Mouse (Mus musculus): ENCODE measurements at regions not wholly inside any gene's neighbourhood (a gene's known extent, or its start where the extent isn't known, plus 50 kb on each side); places are given as distances from the start of the nearest gene placed in this dataset.

- H3K27ac ChIP-seq (ENCODE audit: insufficient read depth, low read depth, low read length, poor library complexity, severe bottlenecking) = no peak overlapping the region
- no peaks in the 10 kb centered on the region for H3K9me3 ChIP-seq (ENCODE audit: control insufficient read depth, insufficient read depth, low read depth, low read length)
- DNase-seq (ENCODE audit: low read depth, low spot score) = no peak
- H3K4me1 ChIP-seq (ENCODE audit: control insufficient read depth in 2 of 2, insufficient read depth in 2 of 2, low read length in 2 of 2, poor library complexity in 1 of 2) = no peaks in the 10 kb centered on the region
- H3K4me3 ChIP-seq (ENCODE audit: insufficient read depth in 1 of 2, low read depth in 1 of 2, low read length in 2 of 2, poor library complexity in 1 of 2, severe bottlenecking in 1 of 2) = no peak overlapping the region
- in situ Hi-C loops (cut with MboI; ENCODE audit: low sequenced_read_pairs in 2 of 2, unreplicated experiment in 2 of 2) = no loop called here
- H3K36me3 ChIP-seq (ENCODE audit: control insufficient read depth, insufficient read depth, low read length, poor library complexity, severe bottlenecking) = no peaks in the 10 kb centered on the region
- TF ChIP-seq ZC3H11A (IDR thresholded peaks at IDR 0.05; ENCODE audit: borderline replicate concordance, low read depth, low read length) (no peak), CHD2 (IDR thresholded peaks at IDR 0.05; ENCODE audit: low read depth, low read length) (no peak), ZNF384 (IDR thresholded peaks at IDR 0.05; ENCODE audit: low read depth, low read length) (no peak), MAFK (IDR thresholded peaks at IDR 0.05; ENCODE audit: insufficient read depth, low read depth, low read length) (no peak), HCFC1 (IDR thresholded peaks at IDR 0.05; ENCODE audit: borderline replicate concordance, insufficient read depth, low read length) (no peak)
- H3K9ac ChIP-seq (ENCODE audit: insufficient read depth, low read depth, low read length, poor library complexity, severe bottlenecking) = no peak overlapping the region
These were observed 400.9 kb downstream of the Ptprc start for GRCm38 (mm10) chr1:137774586-137774985.

GRCm38 (mm10) chr1:137760797-137761196 is 414.7 kb downstream of the Ptprc start:
- DNase-seq (ENCODE audit: low read depth, low spot score) = no peak
- Histone ChIP-seq H3K36me3 (ENCODE audit: control insufficient read depth, insufficient read depth, low read length, poor library complexity, severe bottlenecking) (no peaks in the 10 kb centered on the region), H3K9ac (ENCODE audit: insufficient read depth, low read depth, low read length, poor library complexity, severe bottlenecking) (no peak overlapping the region), H3K9me3 (ENCODE audit: control insufficient read depth, insufficient read depth, low read depth, low read length) (no peaks in the 10 kb centered on the region), H3K27ac (ENCODE audit: insufficient read depth, low read depth, low read length, poor library complexity, severe bottlenecking) (no peak overlapping the region), H3K4me1 (ENCODE audit: control insufficient read depth in 2 of 2, insufficient read depth in 2 of 2, low read length in 2 of 2, poor library complexity in 1 of 2) (no peaks in the 10 kb centered on the region), H3K4me3 (ENCODE audit: insufficient read depth in 1 of 2, low read depth in 1 of 2, low read length in 2 of 2, poor library complexity in 1 of 2, severe bottlenecking in 1 of 2) (no peak overlapping the region)
- in situ Hi-C loops (cut with MboI; ENCODE audit: low sequenced_read_pairs in 2 of 2, unreplicated experiment in 2 of 2) = no loop called here
- no peak for TF ChIP-seq MAFK (IDR thresholded peaks at IDR 0.05; ENCODE audit: insufficient read depth, low read depth, low read length)

DNA sequence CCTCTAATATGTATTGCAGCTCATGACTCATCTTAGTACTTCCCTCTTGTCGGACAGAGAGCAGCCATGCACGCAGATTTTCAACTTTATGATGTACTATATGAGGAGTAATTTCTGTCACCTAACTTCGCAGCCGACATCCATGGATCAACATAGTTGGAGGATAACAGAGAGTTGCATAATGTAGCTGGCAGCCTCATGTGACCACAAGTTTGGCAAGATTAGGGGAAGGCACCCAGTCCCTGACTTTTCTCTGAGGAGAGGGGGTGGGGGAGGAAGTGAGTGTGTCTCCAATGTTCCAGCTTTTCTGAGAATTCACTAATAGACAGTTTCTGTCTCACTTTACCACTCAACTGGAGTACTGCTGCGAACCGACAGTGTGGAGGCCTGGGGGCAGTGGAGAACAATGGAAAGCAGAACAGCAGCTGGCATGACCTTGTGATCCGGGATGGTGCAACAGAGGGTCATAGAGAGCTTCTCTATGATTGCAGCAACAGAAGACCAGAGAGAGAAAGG is 424.0 kb downstream of the Ptprc start:
- Histone ChIP-seq H3K4me1 (ENCODE audit: control insufficient read depth in 2 of 2, insufficient read depth in 2 of 2, low read length in 2 of 2, poor library complexity in 1 of 2) (no peaks in the 10 kb centered on the region), H3K36me3 (ENCODE audit: control insufficient read depth, insufficient read depth, low read length, poor library complexity, severe bottlenecking) (no peaks in the 10 kb centered on the region), H3K4me3 (ENCODE audit: insufficient read depth in 1 of 2, low read depth in 1 of 2, low read length in 2 of 2, poor library complexity in 1 of 2, severe bottlenecking in 1 of 2) (no peak overlapping the region), H3K27ac (ENCODE audit: insufficient read depth, low read depth, low read length, poor library complexity, severe bottlenecking) (no peak overlapping the region), H3K9ac (ENCODE audit: insufficient read depth, low read depth, low read length, poor library complexity, severe bottlenecking) (no peak overlapping the region), H3K9me3 (ENCODE audit: control insufficient read depth, insufficient read depth, low read depth, low read length) (no peaks in the 10 kb centered on the region)
- in situ Hi-C loops (cut with MboI; ENCODE audit: low sequenced_read_pairs in 2 of 2, unreplicated experiment in 2 of 2) = no loop called here
- no peak for DNase-seq (ENCODE audit: low read depth, low spot score)
- TF ChIP-seq ZNF384 (IDR thresholded peaks at IDR 0.05; ENCODE audit: low read depth, low read length) (no peak), CHD2 (IDR thresholded peaks at IDR 0.05; ENCODE audit: low read depth, low read length) (no peak), ZC3H11A (IDR thresholded peaks at IDR 0.05; ENCODE audit: borderline replicate concordance, low read depth, low read length) (no peak), MAFK (IDR thresholded peaks at IDR 0.05; ENCODE audit: insufficient read depth, low read depth, low read length) (no peak), HCFC1 (IDR thresholded peaks at IDR 0.05; ENCODE audit: borderline replicate concordance, insufficient read depth, low read length) (no peak)

DNA sequence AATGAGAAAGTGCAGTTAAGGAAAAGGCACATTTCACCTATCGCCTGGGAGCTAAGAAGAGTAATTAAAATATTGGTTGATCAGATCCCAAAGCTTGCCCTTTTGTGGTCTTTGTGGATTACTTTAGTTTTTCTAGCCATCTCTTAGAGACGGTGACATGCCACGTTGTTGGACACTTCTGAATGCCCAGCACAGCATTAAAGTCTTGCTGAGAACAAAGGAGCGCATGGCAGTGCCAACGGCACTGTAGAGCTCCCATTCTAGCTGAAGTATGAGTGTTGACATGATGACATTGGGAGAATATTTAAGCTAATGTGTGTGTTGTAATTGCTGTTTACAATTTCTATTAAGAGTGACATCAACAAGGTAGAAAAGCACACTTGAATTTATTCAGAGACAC is 424.6 kb downstream of the Ptprc start:
- H3K4me1 ChIP-seq (ENCODE audit: control insufficient read depth in 2 of 2, insufficient read depth in 2 of 2, low read length in 2 of 2, poor library complexity in 1 of 2) = no peaks in the 10 kb centered on the region
- DNase-seq (ENCODE audit: low read depth, low spot score) = no peak
- in situ Hi-C loops (cut with MboI; ENCODE audit: low sequenced_read_pairs in 2 of 2, unreplicated experiment in 2 of 2) = no loop called here
- H3K9ac ChIP-seq (ENCODE audit: insufficient read depth, low read depth, low read length, poor library complexity, severe bottlenecking) = no peak overlapping the region
- H3K9me3 ChIP-seq (ENCODE audit: control insufficient read depth, insufficient read depth, low read depth, low read length) = no peaks in the 10 kb centered on the region
- H3K36me3 ChIP-seq (ENCODE audit: control insufficient read depth, insufficient read depth, low read length, poor library complexity, severe bottlenecking) = no peaks in the 10 kb centered on the region
- H3K4me3 ChIP-seq (ENCODE audit: insufficient read depth in 1 of 2, low read depth in 1 of 2, low read length in 2 of 2, poor library complexity in 1 of 2, severe bottlenecking in 1 of 2) = no peak overlapping the region
- H3K27ac ChIP-seq (ENCODE audit: insufficient read depth, low read depth, low read length, poor library complexity, severe bottlenecking) = no peak overlapping the region
- TF ChIP-seq HCFC1 (IDR thresholded peaks at IDR 0.05; ENCODE audit: borderline replicate concordance, insufficient read depth, low read length) (no peak), CHD2 (IDR thresholded peaks at IDR 0.05; ENCODE audit: low read depth, low read length) (no peak), MAFK (IDR thresholded peaks at IDR 0.05; ENCODE audit: insufficient read depth, low read depth, low read length) (no peak), ZNF384 (IDR thresholded peaks at IDR 0.05; ENCODE audit: low read depth, low read length) (no peak), ZC3H11A (IDR thresholded peaks at IDR 0.05; ENCODE audit: borderline replicate concordance, low read depth, low read length) (no peak)

GRCm38 (mm10) chr1:137746129-137746528 is 429.4 kb downstream of the Ptprc start:
- Histone ChIP-seq H3K4me1 (ENCODE audit: control insufficient read depth in 2 of 2, insufficient read depth in 2 of 2, low read length in 2 of 2, poor library complexity in 1 of 2) (no peaks in the 10 kb centered on the region), H3K36me3 (ENCODE audit: control insufficient read depth, insufficient read depth, low read length, poor library complexity, severe bottlenecking) (no peaks in the 10 kb centered on the region), H3K27ac (ENCODE audit: insufficient read depth, low read depth, low read length, poor library complexity, severe bottlenecking) (no peak overlapping the region), H3K9ac (ENCODE audit: insufficient read depth, low read depth, low read length, poor library complexity, severe bottlenecking) (no peak overlapping the region), H3K4me3 (ENCODE audit: insufficient read depth in 1 of 2, low read depth in 1 of 2, low read length in 2 of 2, poor library complexity in 1 of 2, severe bottlenecking in 1 of 2) (no peak overlapping the region), H3K9me3 (ENCODE audit: control insufficient read depth, insufficient read depth, low read depth, low read length) (no peaks in the 10 kb centered on the region)
- TF ChIP-seq HCFC1 (IDR thresholded peaks at IDR 0.05; ENCODE audit: borderline replicate concordance, insufficient read depth, low read length) (no peak), CHD2 (IDR thresholded peaks at IDR 0.05; ENCODE audit: low read depth, low read length) (no peak), MAFK (IDR thresholded peaks at IDR 0.05; ENCODE audit: insufficient read depth, low read depth, low read length) (no peak), ZC3H11A (IDR thresholded peaks at IDR 0.05; ENCODE audit: borderline replicate concordance, low read depth, low read length) (no peak), ZNF384 (IDR thresholded peaks at IDR 0.05; ENCODE audit: low read depth, low read length) (no peak)
- in situ Hi-C loops (cut with MboI; ENCODE audit: low sequenced_read_pairs in 2 of 2, unreplicated experiment in 2 of 2) = no loop called here
- no peak for DNase-seq (ENCODE audit: low read depth, low spot score)

All from ES-E14 (cell line).